9 mouse cellular contexts compared by ENCODE assay signal in the genomic region with DNA sequence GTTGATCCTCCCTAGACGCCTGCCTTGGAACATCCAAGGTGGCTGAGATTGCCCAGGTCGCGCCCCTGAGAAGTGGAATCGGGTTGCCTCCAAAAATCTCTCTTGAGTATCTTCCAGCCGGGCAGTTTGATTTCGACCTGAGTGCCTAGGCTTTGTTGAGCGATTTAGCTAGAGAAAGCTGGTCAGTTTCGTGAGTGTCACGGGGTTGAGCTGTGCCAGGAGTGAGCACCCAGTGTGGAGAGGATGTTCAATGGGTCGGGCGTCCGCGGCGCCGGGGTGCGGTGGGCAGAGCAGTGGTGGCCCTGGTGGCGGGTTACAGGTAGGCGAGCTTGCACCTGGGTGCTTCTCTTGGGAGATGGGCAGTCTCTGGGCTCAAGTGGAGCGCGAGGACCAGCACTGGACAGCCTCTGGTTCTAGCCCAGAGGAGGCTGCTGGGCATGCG. TPM values are rescaled to one million over a fixed set of nuclear protein-coding genes. Genes with fewer than 3 reads are reported as not detected.
DNase-seq lines count a peak whose midpoint lies in the region; ATAC-seq and TF ChIP-seq lines count a peak whose summit lies in the region.
"Had no signal": no experiment of that assay in that cellular context is flagged by ENCODE, and none has a peak within 500 bp of the region (broad histone marks: within the 10 kb centered on the region; RNA-seq: fewer than 3 reads in every experiment).

No protein-coding gene starts in this region.

- no peak for ATAC-seq in embryonic facial prominence, embryonic 12.5 days (ENCODE audit: insufficient number of reproducible peaks, insufficient read depth, low FRiP score, low TSS enrichment)
- ATAC-seq in hindbrain, embryonic 12.5 days (ENCODE audit: low FRiP score): 0 out of 2 replicates have a peak, but pooled peaks have one; percentile 4
- no peak for ATAC-seq in liver, embryonic 11.5 days (replicated peaks; ENCODE audit: low FRiP score)
- ATAC-seq in neural tube, embryonic 14.5 days (ENCODE audit: low read depth): no peak

- peaks cover 18% of the 10 kb centered on the region for H3K27me3 ChIP-seq in ES-Bruce4 (ENCODE audit: control insufficient read depth, insufficient read depth, low read length, poor library complexity, severe bottlenecking)
- no peaks in the 10 kb centered on the region for H3K27me3 ChIP-seq in embryonic facial prominence, embryonic 12.5 days
- no peaks in the 10 kb centered on the region for H3K27me3 ChIP-seq in hindbrain, embryonic 12.5 days
- H3K27me3 ChIP-seq in liver, embryonic 11.5 days (replicated peaks; ENCODE audit: control insufficient read depth, insufficient read depth, low read length): peaks cover 52% of the 10 kb centered on the region
- no peaks in the 10 kb centered on the region for H3K27me3 ChIP-seq in neural tube, embryonic 14.5 days (ENCODE audit: control insufficient read depth, insufficient read depth, low read length)

- H3K4me1 ChIP-seq in ES-Bruce4 (ENCODE audit: control insufficient read depth, insufficient read depth, low read length): no peaks in the 10 kb centered on the region
- H3K4me1 ChIP-seq in embryonic facial prominence, embryonic 12.5 days: peaks cover 7% of the 10 kb centered on the region; the same call in 1 of the 2 replicates
- peaks cover 16% of the 10 kb centered on the region for H3K4me1 ChIP-seq in hindbrain, embryonic 12.5 days
- H3K4me1 ChIP-seq in liver, embryonic 11.5 days (replicated peaks; ENCODE audit: control insufficient read depth, insufficient read depth, low read length): no peaks in the 10 kb centered on the region
- H3K4me1 ChIP-seq in neural tube, embryonic 14.5 days (ENCODE audit: control insufficient read depth, insufficient read depth, low read length): peaks cover 13% of the 10 kb centered on the region

- no peak overlapping the region for H3K9ac ChIP-seq in ES-Bruce4 (ENCODE audit: low read depth, poor library complexity, severe bottlenecking)
- H3K9ac ChIP-seq in embryonic facial prominence, embryonic 12.5 days: peak overlapping the region; percentile 84
- H3K9ac ChIP-seq in hindbrain, embryonic 12.5 days: peak overlapping the region; percentile 94
- 0 out of 2 replicates have a peak overlapping the region, but pooled peaks have one; percentile 37 for H3K9ac ChIP-seq in liver, embryonic 11.5 days (ENCODE audit: low read depth, low read length)
- H3K9ac ChIP-seq in neural tube, embryonic 14.5 days (replicated peaks; ENCODE audit: low read depth, low read length): peak overlapping the region; percentile 95

- no peak for TF ChIP-seq POLR2A in ES-Bruce4 (IDR thresholded peaks at IDR 0.05; ENCODE audit: insufficient read depth, low read length)

- H3K27ac ChIP-seq in gastrocnemius, adult 2 months: no peak overlapping the region
- no peak overlapping the region for H3K27ac ChIP-seq in ES-Bruce4 (ENCODE audit: insufficient read depth, low read length)
- peak overlapping the region; percentile 97; the same call in 1 of the 2 replicates for H3K27ac ChIP-seq in embryonic facial prominence, embryonic 12.5 days
- H3K27ac ChIP-seq in hindbrain, embryonic 12.5 days: peak overlapping the region; percentile 99
- H3K27ac ChIP-seq in liver, embryonic 11.5 days (ENCODE audit: low read depth, low read length): no peak overlapping the region
- peak overlapping the region; percentile 98 for H3K27ac ChIP-seq in neural tube, embryonic 14.5 days (ENCODE audit: low read depth, low read length)

- no peaks in the 10 kb centered on the region for H3K9me3 ChIP-seq in ES-Bruce4 (replicated peaks; ENCODE audit: control insufficient read depth, insufficient read depth, low read length, poor library complexity, severe bottlenecking)
- H3K9me3 ChIP-seq in embryonic facial prominence, embryonic 12.5 days: no peaks in the 10 kb centered on the region
- no peaks in the 10 kb centered on the region for H3K9me3 ChIP-seq in hindbrain, embryonic 12.5 days (replicated peaks)
- H3K9me3 ChIP-seq in liver, embryonic 11.5 days (ENCODE audit: control insufficient read depth, low read length): no peaks in the 10 kb centered on the region
- no peaks in the 10 kb centered on the region for H3K9me3 ChIP-seq in neural tube, embryonic 14.5 days (ENCODE audit: control insufficient read depth, low read length)

- H3K36me3 ChIP-seq in ES-Bruce4 (ENCODE audit: control insufficient read depth, insufficient read depth, low read length, poor library complexity, severe bottlenecking): no peaks in the 10 kb centered on the region
- H3K36me3 ChIP-seq in embryonic facial prominence, embryonic 12.5 days: no peaks in the 10 kb centered on the region
- no peaks in the 10 kb centered on the region for H3K36me3 ChIP-seq in hindbrain, embryonic 12.5 days
- no peaks in the 10 kb centered on the region for H3K36me3 ChIP-seq in liver, embryonic 11.5 days (ENCODE audit: control insufficient read depth, insufficient read depth, low read length)
- H3K36me3 ChIP-seq in neural tube, embryonic 14.5 days (ENCODE audit: control insufficient read depth, insufficient read depth, low read length): no peaks in the 10 kb centered on the region
- H3K36me3 ChIP-seq: G1E had no signal

- WGBS in embryonic facial prominence, embryonic 12.5 days: under 1% methylated on average over 21 of the region's 21 CpGs
- WGBS in hindbrain, embryonic 12.5 days: under 1% methylated on average over 21 of the region's 21 CpGs
- WGBS in liver, embryonic 11.5 days: 4% methylated on average over 21 of the region's 21 CpGs
- WGBS in neural tube, embryonic 14.5 days: under 1% methylated on average over 21 of the region's 21 CpGs

- TF ChIP-seq CTCF in gastrocnemius, adult 2 months (IDR thresholded peaks at IDR 0.05): no peak
- TF ChIP-seq CTCF in ES-Bruce4 (IDR thresholded peaks at IDR 0.05; ENCODE audit: low read depth, low read length): no peak

- H3K4me2 ChIP-seq in embryonic facial prominence, embryonic 12.5 days (replicated peaks): peak overlapping the region; percentile 94
- peak overlapping the region; percentile 89 for H3K4me2 ChIP-seq in hindbrain, embryonic 12.5 days (replicated peaks)
- H3K4me2 ChIP-seq in liver, embryonic 11.5 days: peak overlapping the region; percentile 77
- H3K4me2 ChIP-seq in neural tube, embryonic 14.5 days (ENCODE audit: low read depth, low read length): peak overlapping the region; percentile 80

- no peak for TF ChIP-seq EP300 in ES-Bruce4 (IDR thresholded peaks at IDR 0.05; ENCODE audit: insufficient read depth, low read depth, low read length)

- H3K4me3 ChIP-seq in gastrocnemius, adult 2 months: peak overlapping the region; percentile 81
- peak overlapping the region; percentile 37 for H3K4me3 ChIP-seq in ES-Bruce4 (ENCODE audit: low read depth, low read length)
- peak overlapping the region; percentile 84 for H3K4me3 ChIP-seq in embryonic facial prominence, embryonic 12.5 days
- H3K4me3 ChIP-seq in hindbrain, embryonic 12.5 days: peak overlapping the region; percentile 81
- H3K4me3 ChIP-seq in liver, embryonic 11.5 days (ENCODE audit: low read depth, low read length): peak overlapping the region; percentile 62
- peak overlapping the region; percentile 77 for H3K4me3 ChIP-seq in neural tube, embryonic 14.5 days (ENCODE audit: low read depth, low read length)

- DNase-seq in gastrocnemius, adult 2 months: no peak
- DNase-seq in gastrocnemius, postnatal 25 days: no peak
- no peak for DNase-seq in liver, embryonic 11.5 days (ENCODE audit: low spot score)
- DNase-seq in adrenal gland, postnatal 25 days: no peak

- intact Hi-C loops in gastrocnemius, adult 2 months (cut with DNase I): no loop called here

RNA-seq across cellular contexts. Expression of a gene that starts 1.9 kb away (rescaled TPM):
- total RNA-seq in gastrocnemius, adult 2 months (2021): under 1 TPM; 0.51 to 0.73 TPM
- total RNA-seq in gastrocnemius, postnatal 25 days (2021): 1 to 10 TPM in 1 of 2 experiments, under 1 TPM in 1; 0.97 to 1.0 TPM
- polyA plus RNA-seq in ES-Bruce4 (2011; ENCODE audit: insufficient read depth, insufficient read length, low read depth, missing spikeins): 0.36 and 1.7 TPM in 2 replicates
- polyA plus RNA-seq in embryonic facial prominence, embryonic 12.5 days (2016; fragmentation: Nextera tagmentation; extraction: Ambion mirVana): 45.5 and 48.7 TPM in 2 replicates
- polyA plus RNA-seq in hindbrain, embryonic 12.5 days (2016; fragmentation: Nextera tagmentation; extraction: Ambion mirVana): 49.4 and 54.9 TPM in 2 replicates
- 7.4 and 9.1 TPM in 2 replicates for polyA plus RNA-seq in liver, embryonic 11.5 days (2014; fragmentation: Nextera tagmentation; extraction: Ambion mirVana)
- 86.0 and 98.7 TPM in 2 replicates for polyA plus RNA-seq in neural tube, embryonic 14.5 days (2014; fragmentation: Nextera tagmentation; extraction: Ambion mirVana)
- 2.9 and 5.7 TPM in 2 replicates for total RNA-seq in adrenal gland, postnatal 25 days (2021)
- polyA plus RNA-seq: G1E had no signal

Comparison
In these comparisons a context has a peak if more than half of its experiments do, and no peak if none do; other contexts are left out.
1. H3K27ac ChIP-seq: peak in embryonic facial prominence, embryonic 12.5 days (single experiment), hindbrain, embryonic 12.5 days (single experiment) and neural tube, embryonic 14.5 days (single experiment); none in gastrocnemius, adult 2 months (single experiment), ES-Bruce4 (single experiment) and liver, embryonic 11.5 days (single experiment).
2. Peak in every context shown above with its lines, with median percentiles within 50 percentile points of each other: H3K4me3 ChIP-seq and H3K4me2 ChIP-seq.